Mouse (Mus musculus) limb, embryonic 13.5 days (tissue): ENCODE measurements around the gene Prune1. TPM values are rescaled to one million over a fixed set of nuclear protein-coding genes. Genes with fewer than 3 reads are reported as not detected.

Experiments used
- ATAC-seq: fragments of 200-750 bp; cut with Nextera tagmentation; 2 replicates; pipeline ENCODE4 v1.8.0; 2017; ENCODE audit warnings: low read depth, moderate number of reproducible peaks, moderate TSS enrichment; ENCODE audit not compliant: low FRiP score
- H3K27ac ChIP-seq: fragments of 300-500 bp; sonication (generic); 2 replicates; pipeline ENCODE4 v1.5.1; 2015; ENCODE audit warnings: inconsistent platforms, mild to moderate bottlenecking, moderate library complexity
- H3K27me3 ChIP-seq: fragments of 300-500 bp; sonication (generic); 2 replicates; pipeline ENCODE4 v1.6.1; 2015; ENCODE audit warnings: mild to moderate bottlenecking, inconsistent platforms
- H3K36me3 ChIP-seq: fragments of 300-500 bp; sonication (generic); 2 replicates; pipeline ENCODE4 v1.6.1; 2015; ENCODE audit warnings: inconsistent platforms, mild to moderate bottlenecking, moderate library complexity
- H3K4me1 ChIP-seq: fragments of 300-500 bp; sonication (generic); 2 replicates; pipeline ENCODE4 v1.6.1; 2015; ENCODE audit warnings: inconsistent platforms
- H3K4me2 ChIP-seq: fragments of 300-500 bp; sonication (generic); replicated peaks from 2 replicates; pipeline ENCODE4 v1.6.1; 2015; ENCODE audit warnings: inconsistent platforms, mild to moderate bottlenecking, moderate library complexity
- H3K4me3 ChIP-seq: fragments of 300-500 bp; sonication (generic); 2 replicates; pipeline ENCODE4 v1.5.1; 2015; ENCODE audit warnings: moderate library complexity, mild to moderate bottlenecking, inconsistent platforms
- H3K9ac ChIP-seq: fragments of 300-500 bp; sonication (generic); 2 replicates; pipeline ENCODE4 v1.6.1; 2015; ENCODE audit warnings: mild to moderate bottlenecking, inconsistent platforms
- H3K9me3 ChIP-seq: fragments of 300-500 bp; sonication (generic); 2 replicates; pipeline ENCODE4 v1.6.1; 2016; ENCODE audit warnings: inconsistent platforms
- WGBS: fragments of 180-500 bp; shearing (Covaris S2); methylation state at CpG from one replicate; pipeline ENCODE4 v1.1.7; 2015; 5-methylcytosine and 5-hydroxymethylcytosine counted together
- polyA plus RNA-seq: library from polyadenylated mRNA; unstranded; fragments of >200 nt; fragmentation: Nextera tagmentation; extraction: Ambion mirVana; gene quantifications from 2 replicates; pipeline ENCODE4 v1.2.1, GENCODE M21; 2015

The Prune1 gene
- polyA plus RNA-seq, 1 experiment from 2014 or later: 26.9 TPM

DNA sequence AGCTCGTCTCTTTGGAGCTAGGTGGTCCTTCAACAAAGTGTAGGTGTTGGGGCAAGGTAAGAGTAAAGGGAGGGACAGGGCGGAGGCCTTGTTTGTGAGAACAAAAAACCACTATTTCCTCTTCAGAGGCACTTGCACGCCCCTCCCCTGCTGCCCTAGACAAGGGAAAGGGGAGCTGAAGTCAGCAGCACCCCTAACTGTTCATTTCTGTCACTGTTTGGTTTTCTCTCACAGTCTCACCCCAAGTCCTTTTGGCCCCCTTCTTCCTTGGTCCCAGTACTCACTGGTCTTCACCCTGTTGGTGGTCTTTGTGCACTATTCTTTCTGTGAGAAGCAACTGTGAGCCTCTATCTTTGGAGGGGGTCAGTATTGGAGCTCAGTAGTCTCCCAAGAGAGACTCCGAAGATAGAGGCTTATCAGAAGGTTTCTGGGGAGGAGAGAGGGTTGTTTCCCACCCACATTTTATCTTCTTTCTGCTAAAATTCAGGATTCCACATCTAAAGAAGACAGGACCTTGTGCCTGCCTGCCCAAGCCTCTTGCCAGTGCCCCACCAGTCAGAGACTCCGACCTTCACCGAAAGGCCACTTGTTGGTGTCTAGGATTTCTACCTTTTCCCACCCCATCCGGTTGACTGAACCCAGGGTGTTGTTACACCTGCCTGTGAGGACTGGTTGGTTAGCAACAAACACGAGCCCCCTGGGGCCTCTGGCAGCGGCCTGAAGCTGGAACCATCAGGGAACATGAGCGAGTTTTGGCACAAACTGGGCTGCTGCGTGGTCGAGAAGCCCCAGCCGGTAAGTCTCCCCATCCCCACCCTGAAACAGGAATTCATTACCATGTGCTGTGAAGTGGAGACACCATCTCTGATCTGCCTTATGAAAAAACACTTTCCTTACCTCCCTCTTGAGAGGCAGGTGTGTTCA, 50.3 kb downstream of the Prune1 start, which contains the start of gene Mllt11:
Gene Mllt11, minus strand, starts transcription at position 874 of the 924 bp plus-strand sequence.
- Histone ChIP-seq H3K4me3 (peak within 1 kb of the TSS; percentile 85), H3K27ac (0 out of 2 replicates have a peak within 1 kb of the TSS, but pooled peaks have one; percentile 96)

DNA sequence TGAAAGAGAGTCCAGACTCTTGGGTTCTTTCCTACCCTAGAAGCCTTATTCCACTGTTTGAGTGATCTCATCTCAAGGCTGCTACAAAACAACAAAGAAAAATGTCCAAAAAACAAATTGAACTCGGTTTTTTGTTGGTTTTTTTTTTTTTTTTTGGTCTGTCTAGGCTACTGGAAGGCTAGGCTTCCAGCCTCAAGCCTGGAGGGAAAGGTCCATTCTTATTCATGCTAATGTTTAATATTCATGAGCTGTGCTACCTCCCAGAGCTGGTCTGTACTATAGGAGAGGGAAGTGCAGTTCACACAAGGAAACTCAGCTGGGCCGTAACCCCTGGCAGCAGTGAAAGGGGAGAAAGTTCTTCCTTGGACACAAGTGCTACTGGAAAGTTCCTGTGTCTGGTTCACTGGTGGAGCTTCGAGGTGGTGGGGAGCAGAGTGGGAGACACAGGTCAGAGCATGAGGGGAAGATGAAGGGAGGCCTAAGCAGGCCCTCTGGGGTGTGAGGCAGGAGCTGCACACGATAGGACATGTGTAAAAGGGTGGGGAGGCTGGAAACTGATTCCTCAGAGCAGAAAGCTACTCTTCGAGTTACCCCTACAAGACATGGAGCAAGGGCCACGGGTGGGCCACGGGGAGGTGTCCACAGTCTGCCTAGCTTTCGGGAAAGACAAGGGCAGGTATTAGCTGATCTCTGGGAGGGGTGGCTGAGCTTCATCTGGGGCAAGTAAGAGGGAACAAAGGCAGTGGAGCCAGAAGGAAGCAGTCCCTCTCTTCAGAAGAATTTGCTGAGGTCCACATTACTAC, 51.2 kb downstream of the Prune1 start:
- H3K27ac ChIP-seq: peak overlapping the region; percentile 96
- peak overlapping the region; percentile 91 for H3K9ac ChIP-seq
- peaks cover 35% of the 10 kb centered on the region for H3K4me1 ChIP-seq
- H3K4me2 ChIP-seq: peak overlapping the region; percentile 93
- ATAC-seq: no peak
- H3K36me3 ChIP-seq: peaks cover 50% of the 10 kb centered on the region
- whole genome bisulfite sequencing: 55% methylated on average over 8 of the region's 8 CpGs
- peak overlapping the region; percentile 85 for H3K4me3 ChIP-seq
- no peaks in the 10 kb centered on the region for H3K9me3 ChIP-seq
- H3K27me3 ChIP-seq: no peaks in the 10 kb centered on the region

More for the DNA sequence above, 50.3 kb downstream of the Prune1 start, which contains the start of gene Mllt11:
- WGBS: 77% methylated on average over 13 of the region's 13 CpGs
- Histone ChIP-seq H3K36me3 (peaks cover 57% of the 10 kb centered on the region), H3K9me3 (no peaks in the 10 kb centered on the region), H3K4me2 (peak within 1 kb of the TSS; percentile 93), H3K27me3 (no peaks in the 10 kb centered on the region), H3K4me1 (peaks cover 31% of the 10 kb centered on the region), H3K9ac (peak within 1 kb of the TSS; percentile 91; the same call in 1 of the 2 replicates)
- no peak for ATAC-seq

DNA sequence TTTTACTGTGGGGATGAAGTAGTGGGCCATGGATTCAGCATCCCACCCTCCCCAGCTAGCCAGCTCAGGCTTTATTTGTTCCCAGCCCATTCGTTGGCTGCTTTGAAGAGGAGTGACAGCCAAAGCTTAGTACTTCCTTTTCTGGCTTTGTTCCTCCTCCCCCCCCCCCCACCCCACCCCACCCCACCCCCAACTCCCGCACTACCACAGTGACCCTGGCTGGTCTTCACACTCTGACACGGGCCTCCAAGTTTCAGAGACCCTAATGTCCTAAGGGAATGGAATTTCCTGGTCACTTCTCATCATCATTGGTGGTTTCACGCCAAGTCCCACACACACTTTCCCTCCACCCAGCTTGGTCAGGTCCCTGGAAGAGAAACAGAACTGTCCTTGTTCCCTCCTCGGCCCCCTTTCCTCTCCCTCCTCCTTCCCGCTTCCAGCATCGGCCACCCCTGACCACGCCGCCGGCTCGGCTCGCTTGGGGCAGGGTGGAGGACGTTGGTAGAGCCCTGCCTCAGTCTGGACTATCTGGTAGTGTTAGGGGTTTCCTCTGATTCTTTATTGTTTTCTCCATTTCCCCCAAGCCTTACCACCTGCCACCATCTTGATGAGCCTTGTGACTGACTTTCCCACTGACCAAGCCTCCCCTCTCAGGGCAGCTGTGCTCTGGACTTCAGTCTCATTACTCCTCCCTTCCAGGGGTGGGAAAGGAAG, 51.9 kb downstream of the Prune1 start:
- Histone ChIP-seq H3K4me2 (peak overlapping the region; percentile 93), H3K27ac (peak overlapping the region; percentile 96), H3K4me3 (peak overlapping the region; percentile 85), H3K9me3 (no peaks in the 10 kb centered on the region), H3K36me3 (peaks cover 50% of the 10 kb centered on the region), H3K27me3 (no peaks in the 10 kb centered on the region), H3K9ac (peak overlapping the region; percentile 91), H3K4me1 (peaks cover 37% of the 10 kb centered on the region)
- 2% methylated on average over 13 of the region's 13 CpGs for WGBS
- no peak for ATAC-seq

DNA sequence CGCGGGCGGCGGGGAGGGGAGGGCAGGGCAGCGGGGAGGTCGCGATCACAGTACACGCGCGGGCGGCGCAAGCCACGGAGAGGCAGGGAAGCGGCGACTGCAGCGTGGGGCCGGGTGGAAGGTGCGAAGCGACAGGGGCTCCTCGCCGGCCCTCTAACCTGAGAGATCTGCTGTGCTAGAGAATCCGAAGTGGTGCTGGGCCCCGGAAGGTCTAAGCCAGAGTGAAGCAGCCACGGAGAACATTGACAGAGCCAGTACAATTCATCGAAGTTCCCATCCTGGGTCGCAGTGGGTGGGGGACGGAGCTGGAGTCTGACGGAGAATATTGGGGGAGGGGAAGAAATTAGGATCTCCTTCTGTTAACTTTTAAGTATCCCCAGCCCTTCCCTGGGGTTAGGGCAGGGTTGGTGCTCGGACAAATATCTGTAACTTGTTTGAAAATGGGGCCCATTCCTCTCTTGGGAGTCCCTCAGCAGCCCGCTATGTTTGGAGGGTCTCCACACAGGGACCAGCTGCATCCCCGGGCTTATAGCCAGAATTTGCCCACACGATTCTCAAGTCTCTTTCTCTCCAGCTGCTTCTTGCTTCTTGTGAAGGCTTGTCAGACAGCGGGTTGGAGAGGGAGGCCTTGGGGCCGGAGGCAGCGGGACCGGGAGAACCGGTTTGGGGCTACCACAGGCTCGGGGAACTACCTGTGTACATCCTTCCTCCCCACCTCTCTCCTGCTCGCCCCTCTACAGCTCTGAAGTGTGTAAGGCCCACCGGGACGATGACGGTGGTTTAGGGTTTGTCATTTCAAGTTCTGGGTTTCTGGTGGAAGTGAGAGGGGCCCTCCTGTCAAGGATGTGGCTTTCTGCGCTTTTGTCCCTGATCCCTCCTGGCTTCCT, 52.7 kb downstream of the Prune1 start:
- peaks cover 47% of the 10 kb centered on the region for H3K36me3 ChIP-seq

DNA sequence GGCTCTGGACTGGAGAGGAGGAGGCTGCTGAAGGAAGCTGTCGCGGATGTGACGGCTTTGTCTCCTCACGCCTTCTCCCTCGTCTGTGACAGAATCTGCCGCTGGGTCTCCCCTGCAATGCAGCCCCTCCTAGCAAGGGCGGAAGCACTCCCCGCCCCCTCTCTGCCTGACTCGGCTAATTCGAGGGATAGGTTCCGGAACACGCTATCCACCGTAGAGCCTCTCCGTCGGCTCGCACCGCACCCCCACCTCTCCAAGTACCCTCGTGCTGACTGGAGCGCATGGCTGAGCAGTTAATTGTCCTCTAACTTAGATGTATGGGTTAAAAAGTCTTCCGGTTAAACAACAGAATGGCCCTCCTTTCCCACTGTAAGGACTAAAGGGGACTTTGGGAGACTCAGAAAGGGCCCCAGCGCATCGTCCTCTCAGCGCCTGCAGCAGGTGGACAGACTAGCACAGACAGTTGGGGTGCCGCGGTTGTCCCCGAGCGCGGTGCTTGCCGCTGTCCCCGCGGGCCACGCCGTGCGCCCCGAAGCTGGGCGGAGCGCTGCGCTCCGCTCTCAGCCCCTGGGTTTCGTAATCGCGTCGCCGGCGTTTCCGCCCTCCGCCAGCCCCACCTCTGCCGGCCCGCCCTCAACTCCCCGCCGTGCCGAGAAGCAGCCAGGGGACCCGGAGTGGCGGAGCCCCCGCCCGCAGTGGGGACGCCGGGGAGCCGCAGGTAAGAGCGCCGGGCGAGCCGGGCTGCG, 53.6 kb downstream of the Prune1 start, which contains the start of gene Cdc42se1:
Gene Cdc42se1, plus strand, starts transcription at position 585 of the 746 bp plus-strand sequence.
- no peaks in the 10 kb centered on the region for H3K27me3 ChIP-seq
- H3K9ac ChIP-seq: peak within 1 kb of the TSS; percentile 91
- H3K4me2 ChIP-seq: peak within 1 kb of the TSS; percentile 93
- no peaks in the 10 kb centered on the region for H3K9me3 ChIP-seq
- peak within 1 kb of the TSS; percentile 85 for H3K4me3 ChIP-seq
- 1% methylated on average over 64 of the region's 64 CpGs for WGBS
- H3K27ac ChIP-seq: peak within 1 kb of the TSS; percentile 96
- peak; percentile 92 for ATAC-seq
- peaks cover 46% of the 10 kb centered on the region for H3K36me3 ChIP-seq
- peaks cover 43% of the 10 kb centered on the region for H3K4me1 ChIP-seq

More for the DNA sequence above, 52.7 kb downstream of the Prune1 start:
- H3K4me1 ChIP-seq: peaks cover 41% of the 10 kb centered on the region
- peak; percentile 2; the same call in 1 of the 2 replicates for ATAC-seq
- no peaks in the 10 kb centered on the region for H3K27me3 ChIP-seq
- H3K27ac ChIP-seq: peak overlapping the region; percentile 96
- H3K9ac ChIP-seq: peak overlapping the region; percentile 91
- under 1% methylated on average over 43 of the region's 43 CpGs for WGBS
- peak overlapping the region; percentile 93 for H3K4me2 ChIP-seq
- no peaks in the 10 kb centered on the region for H3K9me3 ChIP-seq
- peak overlapping the region; percentile 85 for H3K4me3 ChIP-seq

DNA sequence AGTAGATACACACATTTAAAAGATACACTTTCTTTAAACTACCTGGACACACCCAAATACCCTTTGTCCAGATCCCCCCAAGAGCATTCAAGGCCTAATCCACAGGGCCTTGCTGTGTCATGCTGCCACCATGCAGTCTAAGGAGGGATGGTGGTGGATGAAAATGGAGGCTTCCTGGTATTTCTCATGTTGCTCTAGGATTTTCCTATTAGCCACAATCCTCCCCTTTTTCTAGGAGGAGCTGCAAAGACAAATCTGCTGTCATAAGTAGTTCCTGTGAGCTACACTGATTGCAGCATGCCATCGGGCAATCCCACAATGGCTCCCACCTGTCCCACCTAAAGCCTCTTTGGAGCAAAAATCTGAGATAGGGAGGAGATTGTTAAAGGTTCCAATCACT, 54.7 kb downstream of the Prune1 start:
- Histone ChIP-seq H3K4me1 (peaks cover 43% of the 10 kb centered on the region), H3K9ac (peak overlapping the region; percentile 91), H3K4me2 (peak overlapping the region; percentile 93), H3K9me3 (no peaks in the 10 kb centered on the region), H3K27ac (peak overlapping the region; percentile 96; the same call in 1 of the 2 replicates), H3K4me3 (peak overlapping the region; percentile 85), H3K27me3 (no peaks in the 10 kb centered on the region), H3K36me3 (peaks cover 46% of the 10 kb centered on the region)
- WGBS: 28% methylated on average over 1 of the region's 1 CpGs
- ATAC-seq: no peak

DNA sequence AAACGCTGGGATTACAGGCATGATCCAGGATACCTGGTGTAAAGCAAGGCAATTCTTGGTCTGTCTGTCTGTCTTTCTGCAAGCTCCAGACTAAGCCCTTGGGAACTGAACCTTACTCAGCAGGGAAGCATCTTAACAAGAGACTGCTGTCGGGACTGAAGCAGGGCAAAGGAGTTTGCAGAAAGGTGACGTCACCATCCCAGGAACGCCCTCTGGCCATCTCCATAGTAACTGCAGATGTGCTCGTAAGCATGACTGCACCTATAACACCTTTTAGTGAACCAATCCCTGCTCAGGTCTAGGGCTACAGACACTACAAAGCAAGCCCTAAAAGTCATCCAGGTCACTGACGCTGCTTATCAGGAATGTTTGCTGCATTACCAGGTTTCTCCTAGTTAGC, 57.6 kb downstream of the Prune1 start:
- 27% methylated on average over 6 of the region's 6 CpGs for WGBS
- H3K4me1 ChIP-seq: peaks cover 22% of the 10 kb centered on the region
- no peak overlapping the region; the same call in 1 of the 2 replicates for H3K4me2 ChIP-seq
- no peak overlapping the region; the same call in 1 of the 2 replicates for H3K9ac ChIP-seq
- H3K27me3 ChIP-seq: no peaks in the 10 kb centered on the region
- no peak overlapping the region for H3K4me3 ChIP-seq
- ATAC-seq: no peak
- H3K27ac ChIP-seq: no peak overlapping the region
- no peaks in the 10 kb centered on the region for H3K9me3 ChIP-seq
- H3K36me3 ChIP-seq: peaks cover 58% of the 10 kb centered on the region

DNA sequence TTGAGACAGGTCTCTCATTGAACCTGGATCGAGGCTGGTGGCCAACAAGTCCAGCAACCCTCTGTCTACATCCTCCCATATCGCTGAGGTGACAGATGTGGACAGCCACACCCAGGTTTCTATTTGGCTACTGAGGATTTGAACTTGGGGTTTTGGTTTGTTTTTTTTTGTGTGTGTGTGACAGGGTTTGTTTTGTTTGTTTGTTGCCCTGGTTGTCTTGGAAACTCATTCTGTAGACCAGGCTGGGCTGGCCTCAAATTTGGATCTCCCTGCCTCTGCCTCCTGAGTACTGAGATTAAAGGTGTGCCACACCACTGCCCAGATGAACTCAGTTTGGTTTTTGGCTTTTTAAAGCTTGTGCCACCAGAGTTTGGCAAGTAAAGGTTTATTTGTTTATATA, 58.8 kb downstream of the Prune1 start:
- 95% methylated on average over 2 of the region's 2 CpGs for WGBS
- no peak for ATAC-seq
- H3K4me3 ChIP-seq: no peak overlapping the region

DNA sequence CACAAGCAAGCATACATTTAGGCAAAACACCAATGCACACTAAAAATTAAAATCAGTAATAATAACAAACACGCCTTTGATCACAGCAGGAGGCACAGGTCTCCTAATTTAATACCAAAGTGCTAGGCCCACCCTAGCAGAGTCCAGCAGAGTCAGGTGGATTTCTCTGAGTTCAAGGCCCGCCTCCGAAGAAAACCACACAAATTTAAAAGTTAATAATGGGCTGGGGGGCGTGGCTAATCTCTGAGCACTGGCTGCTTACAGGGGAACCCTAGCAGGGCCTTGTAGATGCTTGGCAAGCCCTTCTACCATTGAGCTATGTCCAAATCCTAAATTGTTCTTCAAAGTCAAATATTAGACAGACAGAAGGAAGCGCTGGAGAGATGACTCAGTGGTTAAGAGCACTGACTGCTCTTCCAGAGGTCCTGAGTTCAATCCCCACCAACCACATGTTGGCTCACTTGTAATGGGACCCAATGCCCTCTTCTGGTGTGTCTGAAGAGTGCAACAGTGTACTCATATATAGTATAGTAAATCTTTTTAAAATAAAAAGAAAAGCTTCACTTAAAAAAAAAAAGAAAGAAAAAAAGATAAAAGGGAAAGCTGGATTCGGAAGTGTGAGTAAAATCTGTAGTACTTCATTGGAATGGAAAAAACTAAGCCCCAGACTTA, 63.3 kb downstream of the Prune1 start:
- no peaks in the 10 kb centered on the region for H3K9me3 ChIP-seq
- no peak for ATAC-seq
- no peaks in the 10 kb centered on the region for H3K27me3 ChIP-seq
- peaks cover 13% of the 10 kb centered on the region for H3K4me1 ChIP-seq
- 78% methylated on average over 6 of the region's 6 CpGs for WGBS
- peak overlapping the region; percentile 92 for H3K9ac ChIP-seq
- H3K4me2 ChIP-seq: peak overlapping the region; percentile 71
- peaks cover 60% of the 10 kb centered on the region for H3K36me3 ChIP-seq
- H3K4me3 ChIP-seq: peak overlapping the region; percentile 70
- H3K27ac ChIP-seq: peak overlapping the region; percentile 100

More for the DNA sequence above, 58.8 kb downstream of the Prune1 start:
- H3K9ac ChIP-seq: no peak overlapping the region
- peaks cover 27% of the 10 kb centered on the region for H3K4me1 ChIP-seq
- H3K9me3 ChIP-seq: no peaks in the 10 kb centered on the region
- H3K27me3 ChIP-seq: no peaks in the 10 kb centered on the region
- peaks cover 64% of the 10 kb centered on the region for H3K36me3 ChIP-seq
- no peak overlapping the region for H3K27ac ChIP-seq
- H3K4me2 ChIP-seq: no peak overlapping the region
